Mouse (Mus musculus) naive thymus-derived CD4-positive, alpha-beta T cell, adult 2 months (primary cell): ENCODE results near the gene Dmrt3.

ENCODE experiments used
- DNase-seq: peaks from one replicate; pipeline ENCODE4 v3.0.0-alpha.2; 2011; ENCODE audit warnings: low read depth

Gene Dmrt3

DNA sequence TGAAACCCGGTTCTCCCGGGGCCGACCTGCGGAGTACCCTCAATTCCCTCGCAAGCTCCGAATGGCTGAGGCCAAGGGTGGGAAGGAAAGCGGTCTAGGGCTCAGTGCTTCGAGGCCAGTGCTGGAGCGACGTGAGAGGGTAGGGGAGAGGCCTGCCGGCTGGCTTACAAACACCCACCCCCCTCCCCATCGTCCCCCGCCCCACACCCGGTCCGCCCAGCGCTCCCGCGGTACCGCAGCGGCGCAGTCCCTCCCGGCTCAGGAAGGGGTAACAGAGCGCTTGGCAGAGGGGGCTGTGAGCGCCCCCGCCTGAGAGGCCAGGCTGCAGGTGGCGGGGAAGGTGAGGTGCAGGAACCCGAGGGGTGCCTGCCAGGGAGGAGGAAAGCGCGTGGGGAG is at the start of gene Dmrt3:
Gene Dmrt3 (plus strand): TSS at position 287 of the 396 bp plus-strand sequence.
- DNase-seq: no peak

DNA sequence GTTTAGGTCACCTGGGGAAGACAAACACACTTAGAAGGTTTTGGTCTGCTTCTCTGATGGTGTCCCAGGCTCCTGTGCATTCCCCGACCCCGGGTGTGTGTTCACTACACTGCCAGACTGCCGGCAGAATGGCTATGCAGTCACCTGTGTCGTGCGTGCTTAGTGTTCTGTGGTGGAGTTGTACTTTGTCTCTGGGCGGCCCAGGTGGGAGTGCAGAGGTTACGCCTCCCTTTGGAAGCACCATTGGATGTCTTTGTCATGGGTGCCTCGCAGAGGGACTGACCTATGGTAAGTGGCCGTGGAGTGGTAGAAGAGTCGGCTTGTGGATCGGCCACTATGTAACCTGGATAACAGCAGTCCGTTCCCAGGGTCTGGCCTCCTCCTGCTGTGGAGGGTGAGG is 45.7 kb upstream of the Dmrt3 start:
- no peak for DNase-seq

DNA sequence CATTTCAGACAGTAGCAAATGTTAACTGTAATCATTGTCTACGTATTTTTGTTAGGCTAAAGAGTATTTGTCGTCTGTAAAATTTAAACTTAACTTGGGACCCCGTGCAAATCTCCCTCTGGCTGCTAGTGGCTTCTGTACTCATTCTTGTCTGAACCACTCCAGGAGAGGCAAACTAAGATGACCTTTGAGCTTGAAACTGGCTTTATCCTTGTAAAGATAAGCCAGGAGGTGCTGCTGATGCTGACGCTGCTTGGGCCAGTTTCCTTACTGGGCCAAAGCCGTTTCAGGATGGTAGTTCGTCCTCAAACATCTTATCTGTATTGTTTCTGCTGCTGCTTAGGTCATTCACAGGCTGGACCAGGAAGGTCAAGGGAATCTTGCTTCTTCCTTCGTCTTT is 40.3 kb upstream of the Dmrt3 start:
- no peak for DNase-seq

DNA sequence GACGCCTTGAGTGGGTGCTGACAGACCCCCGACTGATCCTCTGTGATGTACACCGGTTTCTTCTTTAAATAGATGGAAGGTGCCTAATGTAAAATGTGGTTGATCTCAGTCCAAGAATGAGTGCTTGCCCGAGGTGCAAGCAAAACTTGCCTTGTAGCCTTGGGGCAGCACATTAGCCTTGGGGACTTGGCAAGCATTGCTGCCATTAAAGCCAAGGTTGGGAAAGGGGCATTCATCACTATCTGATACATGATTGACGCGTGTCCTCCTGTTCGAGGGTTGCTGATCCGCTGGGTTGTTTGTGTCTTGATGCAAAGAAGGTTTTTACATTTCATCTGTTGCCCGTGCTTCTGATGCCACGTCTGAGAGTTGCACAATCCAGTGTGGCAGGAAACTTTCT is 35.7 kb upstream of the Dmrt3 start:
- DNase-seq: no peak

DNA sequence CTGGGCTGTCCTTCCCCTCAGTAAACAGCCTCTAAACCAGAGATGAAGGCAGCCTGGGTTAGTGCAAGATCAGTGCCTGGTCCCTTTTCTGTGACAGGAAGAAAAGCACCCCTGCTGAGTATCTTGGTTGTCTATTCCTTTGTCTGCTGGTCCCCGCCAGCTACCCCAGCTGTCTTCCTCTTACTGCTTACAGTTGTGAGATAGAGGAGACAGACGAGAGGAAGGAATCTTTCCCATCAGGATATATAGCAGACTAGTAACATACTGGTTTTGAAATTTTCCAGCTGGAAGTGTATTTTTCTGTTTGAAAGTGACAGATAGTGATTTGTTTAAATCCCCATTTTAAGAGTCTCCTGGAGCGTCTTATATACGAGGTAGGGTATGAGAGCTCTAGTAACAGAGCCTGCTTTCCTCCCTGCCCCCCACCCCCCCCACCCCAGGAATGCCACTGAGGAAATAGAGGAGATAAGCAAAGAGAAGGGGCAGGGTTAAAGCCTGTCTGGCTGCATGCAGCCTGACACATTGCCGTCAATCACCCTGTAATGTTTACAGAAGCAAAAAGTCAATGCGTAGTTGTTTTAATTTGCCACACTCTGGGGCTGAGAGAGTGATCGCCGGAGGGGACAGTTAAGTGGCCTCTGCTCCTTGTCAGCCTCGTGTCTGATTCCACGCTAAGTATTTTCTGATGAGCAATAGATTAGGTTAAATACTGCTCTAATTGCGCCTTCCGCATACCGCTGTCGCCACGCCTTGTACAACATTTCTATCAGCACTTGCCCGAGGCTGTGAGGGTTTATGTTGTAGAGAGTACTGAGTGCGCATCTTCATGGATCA is 34.9 kb upstream of the Dmrt3 start:
- DNase-seq: no peak

DNA sequence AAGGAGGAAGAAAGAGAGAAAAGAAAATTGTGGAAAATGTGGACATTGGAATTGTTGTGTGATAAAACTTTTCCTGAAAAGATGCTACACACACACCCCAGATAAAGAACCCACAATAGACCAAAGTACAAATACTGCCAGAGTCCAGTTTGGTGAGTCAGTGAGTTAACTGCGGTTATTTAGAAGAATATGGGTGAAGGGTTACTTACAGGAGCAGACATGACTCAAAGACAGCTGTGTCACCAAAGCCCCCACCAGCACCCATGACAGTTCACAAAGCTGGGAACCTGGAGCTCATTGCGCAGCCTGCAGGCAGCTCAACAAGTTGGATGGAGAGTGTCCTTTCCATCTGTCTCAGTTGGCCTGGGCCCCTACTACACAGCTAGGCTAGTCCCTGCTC is 31.7 kb upstream of the Dmrt3 start:
- DNase-seq: no peak

DNA sequence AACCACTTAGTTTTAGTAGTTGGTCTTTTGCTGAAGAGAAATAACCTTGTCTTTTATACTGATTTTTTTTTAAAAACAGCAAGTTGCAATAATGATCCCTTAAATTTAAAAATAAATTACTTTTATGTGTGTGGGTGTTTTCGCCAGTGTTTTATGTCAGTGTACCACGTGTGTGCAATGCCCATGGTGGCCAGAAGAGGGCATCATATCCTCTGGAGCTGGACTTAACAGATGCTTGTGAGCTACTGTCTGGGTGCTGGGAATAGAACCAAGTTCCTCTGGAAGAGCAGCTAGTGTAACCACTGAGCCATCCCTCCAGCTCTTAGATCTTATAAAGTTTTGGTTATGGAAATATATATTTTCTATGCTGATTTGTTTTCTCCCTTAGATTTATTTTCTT is 30.7 kb upstream of the Dmrt3 start:
- DNase-seq: no peak

DNA sequence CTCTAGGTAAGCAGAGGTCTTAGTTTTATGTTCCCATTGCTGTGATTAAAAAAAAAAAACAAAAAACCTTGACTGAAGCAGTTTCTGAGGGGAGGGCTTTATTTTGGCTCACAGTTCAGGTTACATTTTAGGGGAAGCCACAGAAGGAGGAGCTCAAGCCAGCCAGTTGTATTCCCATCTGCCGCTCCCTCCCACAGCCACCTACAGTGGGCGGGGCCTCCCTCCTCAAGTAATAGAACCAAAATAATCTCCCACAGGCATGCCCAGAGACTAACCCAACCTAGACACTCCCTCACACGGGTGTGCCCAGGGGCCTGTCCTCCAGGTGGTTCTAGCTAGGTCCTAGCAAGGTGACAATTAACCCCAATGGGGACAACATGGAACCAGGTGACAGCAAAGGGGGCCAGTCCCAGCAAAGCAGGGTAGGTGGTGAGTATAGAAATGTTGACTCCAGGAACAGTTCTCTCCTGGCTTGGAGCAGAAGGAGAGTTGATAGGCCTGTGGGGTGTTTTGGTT is 12.3 kb upstream of the Dmrt3 start:
- no peak for DNase-seq

DNA sequence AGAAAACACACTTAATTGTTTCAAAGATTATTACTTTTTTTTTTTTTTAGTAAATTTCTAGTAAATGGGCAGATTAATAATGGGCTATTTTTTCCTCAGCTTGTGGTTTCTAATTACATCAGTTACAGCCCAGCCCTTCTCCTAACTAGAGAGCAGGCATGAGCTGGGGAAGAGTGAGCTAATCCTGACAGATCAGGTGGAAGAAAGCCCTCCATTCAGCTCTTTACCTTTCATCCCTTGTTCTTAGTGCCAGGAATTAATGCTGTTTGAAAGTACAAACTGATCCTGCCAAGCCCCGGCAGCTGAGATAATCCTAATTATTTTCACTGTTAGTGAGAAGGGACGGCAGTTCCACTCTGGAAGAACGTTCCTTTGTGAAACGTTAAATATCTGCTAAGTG is 11.5 kb upstream of the Dmrt3 start:
- no peak for DNase-seq

DNA sequence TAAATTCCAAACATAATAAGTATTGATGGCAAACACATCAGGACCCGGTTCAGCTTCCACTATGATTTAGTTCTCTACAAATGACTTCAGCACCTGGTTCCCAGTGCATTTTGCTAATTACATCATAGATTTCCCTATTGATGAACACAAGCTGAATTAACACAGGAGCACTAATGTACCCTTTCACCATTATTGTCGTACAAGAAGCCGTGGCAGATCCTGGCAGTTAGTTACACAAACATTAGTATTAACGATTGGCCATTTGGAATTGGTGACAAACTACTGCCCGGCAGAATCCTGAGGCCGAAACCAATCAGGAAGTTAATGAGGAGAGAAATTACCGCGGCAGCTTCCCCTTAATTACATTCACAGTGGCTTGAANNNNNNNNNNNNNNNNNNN is 8.1 kb upstream of the Dmrt3 start:
- no peak for DNase-seq

DNA sequence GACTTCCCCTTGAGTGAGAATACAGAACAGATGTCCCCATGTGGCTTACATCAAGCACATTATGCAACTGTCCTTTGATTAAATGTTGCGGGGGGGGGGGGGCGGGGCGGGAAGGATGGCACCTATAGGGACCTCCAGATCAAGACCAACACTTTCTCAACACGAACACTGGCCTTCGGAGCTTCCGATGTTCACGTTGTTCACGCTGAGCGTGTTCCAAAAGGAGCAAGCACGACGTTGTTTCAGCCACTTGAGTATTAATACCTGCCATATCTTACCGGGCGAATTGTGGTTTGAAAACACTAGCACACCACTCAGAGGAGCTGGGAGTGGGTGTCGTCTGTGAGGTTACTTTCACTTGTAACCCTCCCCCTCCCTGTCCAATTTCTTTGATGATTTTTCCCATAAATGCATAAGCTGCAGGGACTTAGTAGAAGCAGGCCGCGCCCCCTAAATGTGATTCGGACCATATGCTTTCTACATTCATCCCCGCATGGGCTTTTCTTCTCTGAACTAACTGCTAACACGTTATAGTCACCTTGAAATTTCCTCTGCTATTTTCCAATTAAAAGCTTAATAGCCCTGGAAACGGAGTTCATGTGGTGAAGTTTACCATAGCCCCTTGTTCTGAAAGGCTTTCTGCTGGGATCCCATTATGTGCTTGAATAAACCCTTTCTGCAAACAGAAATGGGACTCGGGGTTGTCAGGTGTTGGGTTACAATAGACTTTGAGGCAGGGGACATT is 2.5 kb upstream of the Dmrt3 start:
- no peak for DNase-seq

DNA sequence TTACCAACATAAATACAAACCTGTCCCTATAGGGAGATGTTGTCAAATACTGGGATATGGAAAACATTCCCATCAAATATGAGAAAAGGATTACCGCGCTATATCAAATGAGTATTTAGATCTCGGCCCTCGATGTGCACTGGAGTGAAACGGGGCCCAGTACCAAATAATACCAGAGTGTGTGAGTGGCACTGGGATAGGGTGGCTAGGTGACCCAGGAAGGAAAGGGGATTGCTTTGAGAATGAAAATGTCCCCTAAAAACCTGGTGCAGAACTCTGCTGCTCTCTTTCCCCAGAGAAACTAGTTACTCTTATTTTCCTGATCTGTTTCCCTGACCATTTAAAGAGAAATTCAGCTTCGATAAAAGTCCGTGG is 1.9 kb upstream of the Dmrt3 start:
- no peak for DNase-seq

DNA sequence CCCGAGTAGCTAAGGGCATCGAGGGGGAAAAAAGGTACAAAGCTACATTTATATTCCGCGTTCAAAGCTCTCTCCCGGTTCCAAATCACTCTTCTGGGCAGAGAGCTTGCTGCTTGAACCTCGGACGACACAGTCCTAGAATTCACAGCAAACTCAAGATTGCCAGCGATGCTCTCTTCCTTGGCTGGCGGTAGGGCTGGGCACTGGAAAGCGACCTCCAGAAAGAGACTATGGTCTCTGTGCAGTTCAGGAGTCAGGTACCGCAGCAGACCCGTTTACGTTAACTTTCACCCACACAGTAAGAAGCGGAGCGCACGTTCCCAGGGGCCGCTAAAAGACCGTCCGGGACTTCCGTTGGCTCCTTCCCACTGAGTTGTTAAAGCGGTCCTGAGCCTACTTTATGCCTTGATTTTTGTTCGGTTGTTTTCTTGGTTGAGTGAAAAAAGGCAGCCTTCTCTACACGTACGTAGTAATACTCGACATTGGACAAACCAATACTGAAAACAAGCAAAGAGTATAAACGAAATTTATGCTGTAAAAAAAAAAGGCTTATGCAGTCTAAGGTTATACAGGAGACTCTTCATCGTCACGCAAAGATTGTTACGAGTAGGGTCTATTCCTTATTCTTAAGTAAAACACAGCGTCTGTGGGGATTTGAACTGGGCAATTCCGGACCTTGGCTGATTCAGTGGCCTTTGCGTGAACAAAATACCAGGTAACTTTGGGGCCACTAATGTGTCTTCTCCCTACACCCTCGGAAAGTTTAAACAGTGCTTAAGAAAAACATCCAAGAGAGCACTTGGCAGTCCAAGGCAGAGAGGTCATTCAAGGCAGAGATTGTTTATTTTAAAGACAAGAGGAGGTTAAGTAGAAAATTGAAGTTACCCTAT is 895 bp upstream of the Dmrt3 start:
- DNase-seq: no peak

DNA sequence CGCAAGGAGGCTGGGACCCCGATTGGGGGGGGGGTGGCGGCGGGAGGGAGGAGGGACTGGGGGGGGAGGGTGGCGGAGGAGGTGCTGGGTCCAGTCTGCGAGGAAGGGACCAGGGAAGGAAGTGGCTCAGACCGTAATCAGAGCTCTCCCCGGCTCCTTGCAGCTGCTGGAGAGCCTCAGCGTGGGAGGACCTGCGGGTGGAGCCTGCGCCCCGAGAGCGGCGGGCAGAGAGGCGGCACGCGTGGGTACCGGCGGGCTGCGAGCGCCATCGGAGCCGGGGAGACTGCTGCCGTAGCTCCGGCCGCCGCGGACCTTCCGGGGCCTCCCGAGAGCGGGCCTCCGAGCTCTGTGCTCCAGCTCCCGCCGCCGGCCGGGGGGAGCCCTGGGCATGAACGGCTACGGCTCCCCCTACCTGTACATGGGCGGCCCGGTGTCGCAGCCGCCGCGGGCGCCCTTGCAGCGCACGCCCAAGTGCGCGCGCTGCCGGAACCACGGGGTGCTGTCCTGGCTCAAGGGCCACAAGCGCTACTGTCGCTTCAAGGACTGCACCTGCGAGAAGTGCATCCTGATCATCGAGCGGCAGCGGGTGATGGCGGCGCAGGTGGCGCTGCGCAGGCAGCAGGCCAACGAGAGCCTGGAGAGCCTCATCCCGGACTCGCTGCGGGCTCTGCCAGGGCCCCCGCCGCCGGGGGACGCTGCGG is 460 bp downstream of the Dmrt3 start:
- no peak for DNase-seq

DNA sequence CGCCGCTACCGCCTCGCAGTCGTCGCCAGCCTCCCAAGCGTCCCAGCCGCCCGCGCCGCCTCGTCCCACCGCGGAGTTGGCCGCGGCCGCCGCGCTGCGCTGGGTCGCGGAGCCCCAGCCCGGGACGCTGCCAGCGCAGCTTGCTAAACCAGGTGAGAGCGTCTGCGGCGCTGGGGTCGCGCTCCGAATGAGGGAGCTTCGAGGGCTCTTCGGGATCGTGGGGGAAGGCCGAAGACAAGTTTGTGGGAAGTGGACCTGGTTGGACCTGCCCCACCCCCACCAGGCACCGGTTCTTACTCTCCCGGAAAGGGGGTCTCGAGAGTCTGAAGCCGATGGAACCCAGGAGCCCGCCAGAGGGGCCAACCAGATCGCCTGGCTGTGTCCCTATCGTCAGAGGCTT is 1.0 kb downstream of the Dmrt3 start:
- DNase-seq: no peak

DNA sequence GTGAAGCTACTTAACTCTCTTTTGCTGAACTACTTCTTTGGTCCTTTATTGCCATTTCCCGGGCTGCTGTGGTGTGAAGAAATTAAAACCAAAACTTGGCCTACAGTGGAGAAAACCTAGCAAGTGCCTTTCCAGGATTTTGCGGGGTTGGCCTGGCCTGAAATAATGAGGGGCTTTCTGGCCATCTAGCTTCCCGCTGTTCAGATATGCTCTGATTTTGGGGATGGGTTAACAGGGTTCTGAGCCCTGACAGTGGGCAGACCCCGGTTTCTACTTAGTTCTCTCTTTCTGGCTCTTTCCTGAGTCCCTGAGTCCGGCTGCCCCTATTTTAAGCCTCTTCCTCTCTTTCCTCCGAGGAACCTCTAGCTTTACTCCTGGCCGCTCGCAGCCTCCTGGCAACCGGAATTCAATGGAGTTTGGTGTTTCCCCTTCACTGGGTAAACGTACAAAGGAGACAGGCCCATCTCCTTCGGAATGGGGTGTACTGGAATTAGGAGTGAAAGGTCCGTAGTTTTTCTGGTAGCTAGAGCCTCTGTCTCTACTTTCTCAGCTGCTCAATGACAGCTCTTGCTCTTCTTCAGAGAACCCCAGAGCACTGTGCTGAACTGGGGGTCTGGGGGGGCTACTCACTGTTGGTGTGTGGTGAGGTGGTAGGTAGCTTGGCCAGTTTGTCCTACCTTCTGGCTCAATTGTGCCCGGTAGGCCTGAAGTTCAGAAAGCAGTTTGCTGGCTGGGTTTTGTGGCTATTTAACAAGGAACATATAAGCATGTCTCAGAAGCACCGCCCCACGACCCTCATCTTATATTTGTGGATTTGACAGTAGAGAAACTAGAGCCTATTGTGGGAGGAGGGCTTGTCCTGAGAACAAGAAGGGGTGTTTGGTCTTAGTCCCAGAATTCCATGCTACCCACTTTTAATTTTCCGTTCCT is 2.0 kb downstream of the Dmrt3 start:
- no peak for DNase-seq

DNA sequence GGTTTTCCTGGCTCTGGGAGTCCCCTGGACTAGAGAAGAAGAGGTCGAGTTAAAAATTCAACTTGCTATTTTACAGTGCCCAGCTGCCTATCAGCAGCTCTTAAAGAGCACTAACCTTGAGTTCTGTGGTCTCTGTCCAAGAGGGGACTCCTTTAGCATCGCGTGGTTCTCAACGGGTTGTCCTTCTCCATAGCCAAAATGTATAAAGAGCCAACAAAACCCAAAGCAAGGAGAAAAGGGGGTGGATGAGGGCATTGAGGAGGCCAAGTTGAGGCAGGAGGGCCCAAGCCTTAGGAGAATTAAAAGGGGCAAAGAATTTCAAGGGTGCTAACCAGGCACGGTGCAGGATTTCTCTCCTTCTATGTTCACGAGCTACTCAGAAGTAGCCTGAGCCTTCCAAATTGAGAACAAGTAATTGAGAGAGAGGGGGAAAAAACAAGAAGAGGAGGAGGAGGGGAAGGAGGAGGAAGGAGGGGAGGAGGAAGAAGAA is 2.8 kb downstream of the Dmrt3 start:
- no peak for DNase-seq

DNA sequence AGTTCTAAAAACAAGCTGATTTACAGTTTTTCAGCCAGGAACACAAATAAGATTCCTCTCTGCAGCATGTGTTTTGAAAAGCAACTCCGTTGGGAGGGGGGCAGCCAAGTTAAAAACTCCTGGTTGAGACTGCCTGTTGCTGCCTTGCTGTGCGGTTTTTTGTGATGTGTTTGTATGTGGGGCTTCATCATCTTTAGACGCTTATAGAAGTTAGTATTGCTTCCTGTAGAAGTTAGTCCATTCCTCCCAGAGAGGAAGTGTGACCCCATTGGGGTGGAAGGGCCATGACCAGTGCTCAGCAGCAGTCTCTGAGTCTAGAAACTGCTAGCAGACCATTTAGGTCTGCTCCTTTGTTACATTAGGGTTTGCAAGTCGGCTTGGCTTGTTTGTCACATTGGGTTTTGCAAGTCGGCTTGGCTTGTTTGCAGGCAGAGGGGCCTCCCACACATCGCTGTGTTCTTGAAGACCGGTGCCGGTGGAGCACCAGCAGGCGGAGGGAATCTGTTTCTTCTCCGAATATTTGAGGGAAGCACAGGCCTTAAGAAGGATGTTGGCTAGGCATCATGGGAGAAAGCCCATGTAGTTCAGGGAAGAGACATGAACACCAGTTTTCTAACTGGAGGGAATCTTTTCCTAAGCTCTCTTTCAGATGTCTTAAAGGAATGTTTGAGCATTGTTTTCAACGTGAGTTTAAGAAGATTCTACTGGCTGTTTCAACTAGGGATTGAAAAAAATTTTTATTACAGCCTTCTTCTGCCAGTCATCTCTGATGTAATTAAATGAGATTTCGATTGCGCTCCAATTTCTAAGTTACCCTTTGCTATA is 3.6 kb downstream of the Dmrt3 start:
- no peak for DNase-seq

DNA sequence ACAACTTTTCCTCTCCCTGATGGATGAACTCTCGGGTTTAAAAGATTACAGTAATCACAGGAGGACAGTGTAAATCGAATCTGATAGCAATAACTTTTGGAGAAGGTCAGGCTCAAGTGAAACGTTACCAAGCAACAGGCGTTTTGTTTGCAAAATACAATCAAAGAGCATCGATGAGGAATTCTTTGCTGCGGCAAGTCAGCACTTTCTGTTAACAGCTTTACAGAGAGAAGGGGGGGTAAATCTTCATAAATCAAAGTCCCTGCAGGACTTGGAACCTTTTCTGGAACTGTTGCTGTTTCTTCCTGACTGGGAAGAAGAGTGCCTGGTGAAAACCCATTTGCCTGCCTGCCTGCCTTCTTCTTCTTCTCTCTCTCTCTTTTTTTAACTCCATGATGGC is 5.8 kb downstream of the Dmrt3 start:
- no peak for DNase-seq
